Mouse (Mus musculus): ENCODE measurements around the gene Sik3.

The Sik3 gene

GRCm38 (mm10) chr9:46198461-46198860 lies 185.8 kb downstream of the Sik3 start:
- DNase-seq: no peak

GRCm38 (mm10) chr9:46198936-46199335 lies 186.3 kb downstream of the Sik3 start:
- no peak for DNase-seq

- DNase-seq: no peak
These were observed 187.0 kb downstream of the Sik3 start for GRCm38 (mm10) chr9:46199609-46200008.

GRCm38 (mm10) chr9:46206834-46207500 lies 194.3 kb downstream of the Sik3 start:
- DNase-seq: peak; percentile 46 to 58

- DNase-seq: no peak
These were observed 194.9 kb downstream of the Sik3 start for GRCm38 (mm10) chr9:46207501-46207869.

- peak; percentile 58 to 61 for DNase-seq
These were observed 195.9 kb downstream of the Sik3 start for GRCm38 (mm10) chr9:46208401-46208974.

- DNase-seq: no peak
These were observed 197.9 kb downstream of the Sik3 start for GRCm38 (mm10) chr9:46210473-46210872.

- no peak for DNase-seq
These were observed 201.7 kb downstream of the Sik3 start for GRCm38 (mm10) chr9:46214276-46214675.

- DNase-seq: no peak
These were observed 202.3 kb downstream of the Sik3 start for GRCm38 (mm10) chr9:46214946-46215337.

- peak; percentile 65 to 72 for DNase-seq
These were observed 203.0 kb downstream of the Sik3 start for GRCm38 (mm10) chr9:46215338-46216322.

GRCm38 (mm10) chr9:46216744-46217470 lies 204.3 kb downstream of the Sik3 start:
- DNase-seq: no peak

GRCm38 (mm10) chr9:46218176-46218575 lies 205.6 kb downstream of the Sik3 start:
- DNase-seq: no peak

- DNase-seq: no peak
These were observed 210.5 kb downstream of the Sik3 start for GRCm38 (mm10) chr9:46223090-46223489.

GRCm38 (mm10) chr9:46224101-46224500 lies 211.5 kb downstream of the Sik3 start:
- no peak for DNase-seq

GRCm38 (mm10) chr9:46224945-46225660 lies 212.5 kb downstream of the Sik3 start:
- DNase-seq: no peak

GRCm38 (mm10) chr9:46227064-46227614 lies 214.5 kb downstream of the Sik3 start:
- no peak for DNase-seq

- no peak for DNase-seq
These were observed 215.9 kb downstream of the Sik3 start, which contains the start of gene Apoa1 for GRCm38 (mm10) chr9:46228491-46228890. TSS of gene Apoa1 (plus strand) at chr9:46228580.

GRCm38 (mm10) chr9:46229573-46230449 lies 217.2 kb downstream of the Sik3 start:
- DNase-seq: peak; percentile 91 to 92

GRCm38 (mm10) chr9:46230450-46230975 lies 217.9 kb downstream of the Sik3 start:
- no peak for DNase-seq

GRCm38 (mm10) chr9:46235196-46235595 lies 222.6 kb downstream of the Sik3 start:
- DNase-seq: peak; percentile 42 to 50

- no peak for DNase-seq
These were observed 222.8 kb downstream of the Sik3 start, which contains the start of gene Apoc3 for GRCm38 (mm10) chr9:46235596-46235648. TSS of gene Apoc3 (minus strand) at chr9:46235636.

All from cerebellum, postnatal 25 days (tissue).